Mouse (Mus musculus) brain, embryonic 14.5 days (tissue): ENCODE measurements at regions not wholly inside any gene's neighbourhood (a gene's known extent, or its start where the extent isn't known, plus 50 kb on each side); places are given as distances from the start of the nearest gene placed in this dataset.

Source experiments
- CTCF ChIP-seq: fragments of 200-500 bp; IDR thresholded peaks from 2 replicates; pipeline ENCODE4 v1.5.1; 2012; ENCODE audit warnings: inconsistent platforms, mild to moderate bottlenecking, moderate library complexity, borderline replicate concordance; ENCODE audit not compliant: insufficient read depth, insufficient read length; ENCODE audit errors: extremely low read depth
- POLR2A ChIP-seq: fragments of 200-500 bp; IDR thresholded peaks from 2 replicates; pipeline ENCODE4 v1.6.1; 2012; ENCODE audit warnings: mild to moderate bottlenecking, inconsistent platforms, borderline replicate concordance; ENCODE audit not compliant: poor library complexity, insufficient read depth, insufficient read length, severe bottlenecking; ENCODE audit errors: extremely low read depth

DNA sequence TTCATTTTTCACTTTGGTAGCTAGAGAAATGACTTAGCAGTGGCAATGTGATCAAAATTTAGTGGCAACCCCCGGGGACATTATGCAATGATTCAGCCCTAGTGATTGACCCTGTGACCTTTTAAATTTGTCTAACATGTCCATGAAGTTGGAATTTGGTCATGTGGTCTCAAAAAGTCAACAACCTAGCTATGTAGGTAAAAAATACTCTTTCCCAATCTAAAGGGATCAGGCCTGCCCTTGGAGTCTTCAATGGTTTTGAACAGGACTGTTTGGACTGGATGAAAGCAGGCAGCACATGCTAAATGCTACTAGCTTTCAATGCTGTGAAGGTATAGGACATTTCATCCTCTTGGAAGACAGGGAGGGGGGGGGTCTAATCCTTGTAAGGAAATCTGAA is 185.3 kb upstream of the Fam241a start:
- TF ChIP-seq CTCF (no peak), POLR2A (no peak)
